Mouse (Mus musculus) heart, postnatal 0 days (tissue): Measurements from ENCODE around the gene Pam. TPM values are rescaled to one million over a fixed set of nuclear protein-coding genes. Genes with fewer than 3 reads are reported as not detected.

Source experiments
- ATAC-seq: fragments of 200-750 bp; cut with Nextera tagmentation; 2 replicates; pipeline ENCODE4 v1.8.0; 2017; ENCODE audit warnings: low read depth, moderate number of reproducible peaks, moderate library complexity; ENCODE audit not compliant: insufficient read depth
- DNase-seq: peaks from one replicate; pipeline ENCODE4 v3.0.0-alpha.2; 2016; ENCODE audit warnings: low spot score
- H3K27ac ChIP-seq: fragments of 300-500 bp; sonication (generic); 2 replicates; pipeline ENCODE4 v1.5.1; 2014; ENCODE audit warnings: low read depth, mild to moderate bottlenecking
- H3K27me3 ChIP-seq: fragments of 300-500 bp; sonication (generic); 2 replicates; pipeline ENCODE4 v1.6.1; 2014; ENCODE audit warnings: low read length, mixed read lengths; ENCODE audit not compliant: control insufficient read depth, insufficient read depth
- H3K36me3 ChIP-seq: fragments of 300-500 bp; sonication (generic); replicated peaks from 2 replicates; pipeline ENCODE4 v1.6.1; 2014; ENCODE audit warnings: low read length, mixed read lengths; ENCODE audit not compliant: control insufficient read depth, insufficient read depth
- H3K4me1 ChIP-seq: fragments of 300-500 bp; sonication (generic); 2 replicates; pipeline ENCODE4 v1.6.1; 2014; ENCODE audit warnings: antibody characterized with exemption; ENCODE audit not compliant: control insufficient read depth, insufficient read depth
- H3K4me2 ChIP-seq: fragments of 300-500 bp; sonication (generic); 2 replicates; pipeline ENCODE4 v1.6.1; 2014; ENCODE audit warnings: low read depth, mild to moderate bottlenecking, low read length, moderate library complexity
- H3K4me3 ChIP-seq: fragments of 300-500 bp; sonication (generic); 2 replicates; pipeline ENCODE4 v1.5.1; 2014; ENCODE audit warnings: low read depth, low read length
- H3K9ac ChIP-seq: fragments of 300-500 bp; sonication (generic); replicated peaks from 2 replicates; pipeline ENCODE4 v1.6.1; 2014; ENCODE audit warnings: low read depth, low read length, mixed read lengths
- H3K9me3 ChIP-seq: fragments of 300-500 bp; sonication (generic); replicated peaks from 2 replicates; pipeline ENCODE4 v1.6.1; 2016; ENCODE audit warnings: low read length; ENCODE audit not compliant: control insufficient read depth
- CTCF ChIP-seq: IDR thresholded peaks from 2 replicates; pipeline ENCODE4 v1.5.1; 2016; ENCODE audit warnings: antibody characterized with exemption, control low read depth, low read depth
- EP300 ChIP-seq: IDR thresholded peaks from 2 replicates; pipeline ENCODE4 v1.6.1; 2016; ENCODE audit warnings: antibody characterized with exemption, low read depth
- WGBS: fragments of 180-500 bp; shearing (Covaris S2); extraction: QIAGEN DNeasy Blood & Tissue Kit; methylation state at CpG from one replicate; pipeline ENCODE4 v1.1.7; 2014; 5-methylcytosine and 5-hydroxymethylcytosine counted together
- polyA plus RNA-seq: library from polyadenylated mRNA; unstranded; fragments of >200 nt; fragmentation: Nextera tagmentation; extraction: Ambion mirVana; gene quantifications from 2 replicates; pipeline ENCODE4 v1.2.1, GENCODE M21; 2015
- total RNA-seq: library from RNA; depleted of rRNA; stranded (reverse); fragments of >200 nt; gene quantifications from 2 replicates; pipeline ENCODE4 v1.2.3, GENCODE M21; 2014; ENCODE audit warnings: low replicate concordance

Gene Pam
- total and polyA plus RNA-seq, 2 experiments from 2014 or later = 804 to 1,082 TPM

- ATAC-seq = no peak
- WGBS = 82% methylated on average over 7 of the region's 7 CpGs
- no peak overlapping the region for H3K4me2 ChIP-seq
Measured at GRCm38 (mm10) chr1:97903912-97904460, 191.5 kb downstream of the Pam start.

GRCm38 (mm10) chr1:97902830-97903229, 192.6 kb downstream of the Pam start:
- peaks cover 32% of the 10 kb centered on the region for H3K36me3 ChIP-seq
- ATAC-seq (no peak), DNase-seq (no peak)
- TF ChIP-seq CTCF (no peak), EP300 (no peak)
- WGBS = 84% methylated on average over 7 of the region's 7 CpGs
- no peak overlapping the region for H3K4me2 ChIP-seq
- no peak overlapping the region for H3K27ac ChIP-seq
- peaks cover 10% of the 10 kb centered on the region; the same call in 1 of the 2 replicates for H3K4me1 ChIP-seq
- no peaks in the 10 kb centered on the region for H3K9me3 ChIP-seq
- H3K27me3 ChIP-seq = no peaks in the 10 kb centered on the region
- no peak overlapping the region for H3K4me3 ChIP-seq
- H3K9ac ChIP-seq = no peak overlapping the region

More at GRCm38 (mm10) chr1:97903912-97904460, 191.5 kb downstream of the Pam start:
- H3K9me3 ChIP-seq = no peaks in the 10 kb centered on the region
- no peak for DNase-seq
- TF ChIP-seq EP300 (no peak), CTCF (no peak)
- peaks cover 30% of the 10 kb centered on the region for H3K36me3 ChIP-seq
- no peaks in the 10 kb centered on the region for H3K27me3 ChIP-seq
- no peak overlapping the region for H3K27ac ChIP-seq
- no peak overlapping the region for H3K4me3 ChIP-seq
- H3K4me1 ChIP-seq = peaks cover 10% of the 10 kb centered on the region; the same call in 1 of the 2 replicates
- H3K9ac ChIP-seq = no peak overlapping the region

GRCm38 (mm10) chr1:97900559-97901153, 194.8 kb downstream of the Pam start:
- Histone ChIP-seq H3K4me3 (no peak overlapping the region), H3K4me2 (no peak overlapping the region), H3K4me1 (peaks cover 4% of the 10 kb centered on the region; the same call in 1 of the 2 replicates), H3K9me3 (no peaks in the 10 kb centered on the region), H3K27me3 (no peaks in the 10 kb centered on the region), H3K9ac (no peak overlapping the region), H3K36me3 (peaks cover 27% of the 10 kb centered on the region), H3K27ac (no peak overlapping the region)
- no peak for DNase-seq
- no peak for ATAC-seq
- 67% methylated on average over 7 of the region's 7 CpGs for WGBS
- TF ChIP-seq EP300 = no peak
- no peak for TF ChIP-seq CTCF

- no peak for DNase-seq
- H3K36me3 ChIP-seq = peaks cover 73% of the 10 kb centered on the region
Measured at GRCm38 (mm10) chr1:97887511-97887910, 207.9 kb downstream of the Pam start.

GRCm38 (mm10) chr1:97883498-97883897, 211.9 kb downstream of the Pam start:
- Histone ChIP-seq H3K9me3 (no peaks in the 10 kb centered on the region), H3K4me2 (no peak overlapping the region), H3K9ac (no peak overlapping the region), H3K4me3 (no peak overlapping the region), H3K4me1 (no peaks in the 10 kb centered on the region), H3K27me3 (no peaks in the 10 kb centered on the region), H3K36me3 (peaks cover 84% of the 10 kb centered on the region), H3K27ac (no peak overlapping the region)
- DNase-seq (no peak), ATAC-seq (no peak)
- 85% methylated on average over 7 of the region's 7 CpGs for WGBS
- TF ChIP-seq CTCF (no peak), EP300 (no peak)

More at GRCm38 (mm10) chr1:97887511-97887910, 207.9 kb downstream of the Pam start:
- 78% methylated on average over 9 of the region's 9 CpGs for WGBS
- H3K27ac ChIP-seq = no peak overlapping the region
- H3K4me2 ChIP-seq = no peak overlapping the region
- TF ChIP-seq CTCF (no peak), EP300 (no peak)
- H3K9ac ChIP-seq = no peak overlapping the region
- ATAC-seq = no peak
- no peaks in the 10 kb centered on the region for H3K27me3 ChIP-seq
- no peaks in the 10 kb centered on the region for H3K9me3 ChIP-seq
- no peaks in the 10 kb centered on the region for H3K4me1 ChIP-seq
- H3K4me3 ChIP-seq = no peak overlapping the region

GRCm38 (mm10) chr1:97877037-97877436, 218.4 kb downstream of the Pam start:
- no peak overlapping the region for H3K4me3 ChIP-seq
- TF ChIP-seq EP300 = no peak
- no peak for TF ChIP-seq CTCF
- H3K4me1 ChIP-seq = no peaks in the 10 kb centered on the region
- no peaks in the 10 kb centered on the region for H3K27me3 ChIP-seq
- H3K27ac ChIP-seq = no peak overlapping the region
- peaks cover 72% of the 10 kb centered on the region for H3K36me3 ChIP-seq
- DNase-seq (no peak), ATAC-seq (no peak)
- H3K9me3 ChIP-seq = no peaks in the 10 kb centered on the region
- no peak overlapping the region for H3K4me2 ChIP-seq
- no peak overlapping the region for H3K9ac ChIP-seq
